Mouse (Mus musculus): ENCODE measurements around the gene 4930415O20Rik.

- TF ChIP-seq CTCF (IDR thresholded peaks at IDR 0.05; ENCODE audit: insufficient read depth, low read length) (no peak), POLR2A (IDR thresholded peaks at IDR 0.05; ENCODE audit: borderline replicate concordance, extremely low read depth, low read depth, low read length) (no peak)
Measured at GRCm38 (mm10) chr15:98532281-98532680, 38.5 kb upstream of the 4930415O20Rik start.
